Mouse (Mus musculus) bone marrow macrophage, adult 2 months (primary cell): ENCODE measurements around the gene Rcsd1.

Experiments used
- CTCF ChIP-seq: IDR thresholded peaks from 2 replicates; pipeline ENCODE4 v1.5.1; 2012; ENCODE audit warnings: low read depth, mild to moderate bottlenecking, low read length, moderate library complexity
- POLR2A ChIP-seq: IDR thresholded peaks from 2 replicates; pipeline ENCODE4 v1.6.1; 2012; ENCODE audit warnings: mild to moderate bottlenecking, low read depth, low read length, borderline replicate concordance

DNA sequence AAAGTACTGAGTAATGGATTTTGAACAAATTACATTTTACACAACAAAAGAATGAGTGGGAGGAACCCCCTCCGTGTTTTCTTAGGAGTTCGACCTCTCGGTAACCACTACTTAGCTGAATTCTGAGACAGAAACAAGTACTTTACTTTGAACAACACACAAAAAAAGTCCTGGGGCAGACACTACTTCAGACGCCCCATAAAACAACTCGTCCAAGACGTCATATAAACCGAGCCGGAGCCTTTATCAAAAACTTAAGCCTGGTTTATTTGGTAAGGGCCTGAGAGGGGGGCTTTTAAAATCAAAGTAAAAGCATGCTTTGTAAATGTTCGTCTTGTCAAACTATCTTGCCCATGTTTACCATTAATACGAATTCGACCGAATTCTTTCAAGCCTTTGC lies 76.2 kb downstream of the Rcsd1 start:
- TF ChIP-seq POLR2A = no peak
- TF ChIP-seq CTCF = no peak
